Mouse (Mus musculus) C2C12 (cell line): ENCODE results near the gene Csf3. TPM values are rescaled to one million over a fixed set of nuclear protein-coding genes. Genes with fewer than 3 reads are reported as not detected.
A peak's percentile ranks its signal among the peaks of the same experiment; 100 is the strongest.

Experiments
- H3K27me3 ChIP-seq: one replicate; pipeline ENCODE4 v1.6.1; 2011; ENCODE audit not compliant: control insufficient read depth, insufficient read depth, insufficient read length
- H3K36me3 ChIP-seq: one replicate; pipeline ENCODE4 v1.6.1; 2011; ENCODE audit not compliant: control insufficient read depth, insufficient read depth
- H3K4me3 ChIP-seq: one replicate; pipeline ENCODE4 v1.5.1; 2011; ENCODE audit warnings: mild to moderate bottlenecking, control low read depth; ENCODE audit not compliant: poor library complexity, insufficient read depth, severe bottlenecking
- H3K79me2 ChIP-seq: one replicate; pipeline ENCODE4 v1.6.1; 2011; ENCODE audit not compliant: control insufficient read depth, insufficient read depth
- H3K79me3 ChIP-seq: one replicate; pipeline ENCODE4 v1.6.1; 2011; ENCODE audit warnings: low read depth, control low read depth
- H3ac ChIP-seq: one replicate; pipeline ENCODE3; 2011; ENCODE audit warnings: low read depth; ENCODE audit not compliant: control insufficient read depth, insufficient read length
- CEBPB ChIP-seq: IDR thresholded peaks from one replicate; pipeline ENCODE4 v1.6.1; 2011; ENCODE audit warnings: low read depth, mild to moderate bottlenecking, control low read depth, moderate library complexity
- CTCF ChIP-seq: IDR thresholded peaks from one replicate; pipeline ENCODE4 v1.5.1; 2011; ENCODE audit not compliant: control insufficient read depth, insufficient read depth, insufficient read length
- FOSL1 ChIP-seq: IDR thresholded peaks from one replicate; pipeline ENCODE4 v1.8.0; 2011; ENCODE audit warnings: mild to moderate bottlenecking, low read length; ENCODE audit not compliant: poor library complexity, insufficient read depth, severe bottlenecking
- MAX ChIP-seq: IDR thresholded peaks from one replicate; pipeline ENCODE4 v1.6.1; 2011; ENCODE audit warnings: mild to moderate bottlenecking, control low read depth
- MYOD1 ChIP-seq: IDR thresholded peaks from one replicate; pipeline ENCODE4 v1.6.1; 2011; ENCODE audit warnings: low read depth; ENCODE audit not compliant: control insufficient read depth, insufficient read length
- MYOG ChIP-seq: IDR thresholded peaks from one replicate; pipeline ENCODE4 v1.6.1; 2011; ENCODE audit not compliant: control insufficient read depth, insufficient read length; ENCODE audit errors: extremely low read depth
- USF1 ChIP-seq: IDR thresholded peaks from one replicate; pipeline ENCODE4 v1.6.1; 2011; ENCODE audit warnings: low read depth, mild to moderate bottlenecking, control low read depth, moderate library complexity
- polyA plus RNA-seq: library from polyadenylated mRNA; unstranded; fragments of >200 nt; fragmentation: generic; extraction: Trizol; gene quantifications from one replicate; pipeline ENCODE4 v1.2.1, GENCODE M21; 2012; ENCODE audit warnings: missing spikeins

Csf3 gene
- polyA plus RNA-seq, 1 experiment = not detected

DNA sequence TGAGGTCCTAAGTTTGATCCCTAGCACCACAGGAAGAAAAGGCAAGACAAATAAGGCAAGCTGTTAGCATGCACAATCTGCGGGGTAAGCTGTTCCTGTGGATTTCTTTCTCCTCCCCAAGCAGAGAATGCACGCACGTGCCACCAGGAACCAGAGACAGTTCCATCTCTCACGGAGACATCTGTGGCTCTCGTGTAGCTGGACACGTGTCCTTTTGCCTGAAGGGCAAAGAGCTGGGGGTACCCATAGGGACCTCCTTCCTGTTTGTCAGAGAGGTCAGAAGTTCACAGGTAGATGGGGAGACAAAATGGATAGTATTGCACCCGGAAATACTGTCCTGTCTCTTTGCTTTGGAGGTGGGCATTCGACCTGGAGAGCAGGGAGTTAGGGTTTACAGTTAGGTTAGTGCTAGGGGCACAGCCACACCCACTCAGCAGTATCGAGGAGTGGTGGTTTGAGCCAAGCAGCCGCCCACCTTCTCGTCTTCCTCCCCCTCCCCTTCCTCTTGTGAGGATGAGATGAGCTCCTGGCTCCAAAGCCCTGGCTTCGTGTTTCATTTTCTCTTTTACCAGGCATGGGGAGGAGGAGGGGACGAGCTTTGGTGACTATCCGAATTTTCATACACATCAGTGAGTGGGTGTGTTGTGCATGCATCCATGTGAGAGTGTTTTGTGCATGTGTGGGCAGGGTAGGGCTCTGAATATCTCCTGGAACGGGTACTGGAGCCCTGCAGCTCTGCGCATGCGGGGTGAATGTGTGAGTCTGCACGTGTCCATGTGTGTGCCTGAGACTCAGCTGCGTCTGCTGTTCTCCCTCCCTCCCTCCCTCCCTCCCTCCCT lies 46.0 kb downstream of the Csf3 start:
- H3K36me3 ChIP-seq = no peaks in the 10 kb centered on the region
- peaks cover 36% of the 10 kb centered on the region for H3K79me2 ChIP-seq
- H3K79me3 ChIP-seq = peaks cover 4% of the 10 kb centered on the region
- peak overlapping the region; percentile 51 for H3ac ChIP-seq
- no peak for TF ChIP-seq CEBPB
- peak; percentile 67 for TF ChIP-seq MAX
- peak; percentile 67 for TF ChIP-seq USF1
- H3K27me3 ChIP-seq = no peaks in the 10 kb centered on the region
- no peak overlapping the region for H3K4me3 ChIP-seq

GRCm38 (mm10) chr11:98747804-98748505 lies 46.9 kb downstream of the Csf3 start:
- H3K79me2 ChIP-seq = peaks cover 31% of the 10 kb centered on the region
- TF ChIP-seq CEBPB (no peak), MYOD1 (no peak), FOSL1 (no peak), MYOG (no peak), USF1 (no peak), CTCF (no peak), MAX (no peak)
- H3ac ChIP-seq = peak overlapping the region; percentile 29
- H3K27me3 ChIP-seq = no peaks in the 10 kb centered on the region
- peaks cover 4% of the 10 kb centered on the region for H3K79me3 ChIP-seq
- H3K4me3 ChIP-seq = no peak overlapping the region
- no peaks in the 10 kb centered on the region for H3K36me3 ChIP-seq

DNA sequence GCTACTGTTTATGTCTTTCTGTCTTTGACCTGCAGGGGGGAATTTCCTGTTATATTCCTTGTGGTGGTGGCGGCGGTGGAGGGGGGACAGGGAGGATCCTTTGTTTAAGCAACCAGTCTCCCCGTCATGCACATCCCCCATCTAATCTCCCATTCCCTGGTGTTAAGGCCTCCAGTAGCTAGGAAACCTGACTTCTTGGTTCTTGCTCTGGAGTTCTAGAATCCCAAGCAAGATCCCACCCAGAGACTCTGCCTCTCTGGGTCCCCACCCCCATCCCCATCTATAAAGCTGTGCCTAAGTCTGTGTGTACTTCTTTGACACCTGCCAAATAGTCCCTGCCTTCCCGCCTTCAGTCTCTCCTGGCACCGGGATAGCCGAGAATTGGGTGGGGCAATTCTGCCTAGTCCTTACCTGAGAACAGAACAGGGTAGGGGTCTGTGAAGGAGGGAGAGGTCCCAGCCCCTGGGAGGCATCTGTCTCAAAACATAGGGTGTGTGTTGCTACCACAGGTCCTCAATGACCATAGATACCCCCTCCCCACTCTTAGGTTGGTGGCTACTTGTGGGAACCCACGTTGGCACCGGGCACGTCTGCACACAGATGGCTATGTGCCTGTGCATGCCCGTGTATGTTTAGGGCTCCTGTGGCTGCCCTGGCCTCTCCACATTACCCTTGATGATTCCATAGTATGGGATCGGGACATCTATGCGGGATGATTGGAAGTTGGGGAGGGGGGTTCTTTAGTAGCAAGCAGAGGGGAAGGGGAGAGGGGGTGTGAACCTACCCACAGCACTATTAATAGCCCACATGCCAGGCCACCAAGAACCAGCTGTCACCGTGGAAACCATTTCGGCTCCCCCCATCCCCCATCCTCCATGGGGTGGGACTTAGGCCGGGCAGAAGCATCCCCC lies 47.7 kb downstream of the Csf3 start:
- H3K27me3 ChIP-seq = no peaks in the 10 kb centered on the region
- no peak overlapping the region for H3ac ChIP-seq
- peaks cover 4% of the 10 kb centered on the region for H3K79me3 ChIP-seq
- H3K79me2 ChIP-seq = peaks cover 29% of the 10 kb centered on the region
- no peak for TF ChIP-seq USF1
- no peak for TF ChIP-seq MAX
- no peak for TF ChIP-seq FOSL1
- no peak for TF ChIP-seq CTCF
- no peak for TF ChIP-seq CEBPB
- no peak for TF ChIP-seq MYOG
- TF ChIP-seq MYOD1 = no peak
- H3K36me3 ChIP-seq = no peaks in the 10 kb centered on the region
- no peak overlapping the region for H3K4me3 ChIP-seq

GRCm38 (mm10) chr11:98749716-98750115 lies 48.7 kb downstream of the Csf3 start:
- TF ChIP-seq USF1 (no peak), CEBPB (no peak), MAX (no peak), MYOG (no peak), CTCF (no peak), FOSL1 (no peak), MYOD1 (no peak)
- H3K4me3 ChIP-seq = no peak overlapping the region
- H3K36me3 ChIP-seq = no peaks in the 10 kb centered on the region
- H3K79me2 ChIP-seq = peaks cover 27% of the 10 kb centered on the region
- H3K27me3 ChIP-seq = no peaks in the 10 kb centered on the region
- peaks cover 4% of the 10 kb centered on the region for H3K79me3 ChIP-seq
- no peak overlapping the region for H3ac ChIP-seq

DNA sequence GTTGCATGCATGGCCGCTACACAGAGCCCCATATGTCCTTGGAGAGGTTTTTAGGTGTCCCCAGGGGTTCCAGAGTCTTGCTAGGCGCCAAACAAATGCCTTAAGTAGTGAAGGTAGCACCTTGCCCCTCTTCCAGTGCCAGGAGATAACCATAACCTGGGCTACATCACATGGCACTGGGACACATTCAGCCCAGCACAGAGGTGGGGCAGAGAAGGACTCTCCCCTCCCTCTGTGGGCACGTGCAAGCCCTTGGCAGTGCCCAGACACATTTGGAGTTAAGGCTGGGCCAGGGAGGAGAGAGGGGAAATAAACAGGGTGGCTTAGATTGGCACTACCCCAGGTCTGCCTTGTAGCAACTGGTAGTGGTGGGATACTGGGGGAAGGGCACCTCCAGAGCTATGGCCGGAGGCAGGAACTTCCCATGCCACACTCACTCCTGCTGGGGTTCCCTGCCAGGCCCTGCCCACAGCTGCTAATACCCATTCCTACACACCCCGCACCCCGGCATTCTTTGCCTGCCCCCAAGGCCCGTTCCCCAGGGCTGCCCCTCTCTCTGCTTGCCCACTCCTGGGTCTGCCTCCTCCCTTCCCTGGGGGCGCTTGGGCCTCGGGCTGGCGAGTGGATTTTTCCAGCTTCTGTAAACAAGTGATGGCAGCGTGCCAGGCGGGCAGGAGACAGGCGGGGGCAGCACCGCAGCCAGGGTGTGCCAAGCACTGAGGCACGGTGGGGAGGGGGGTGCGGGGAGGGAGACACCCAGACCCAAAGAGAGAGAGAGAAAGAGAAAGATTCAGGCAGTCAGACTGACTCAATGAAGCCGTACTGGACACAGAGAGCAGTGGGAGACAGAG lies 49.5 kb downstream of the Csf3 start:
- H3K79me3 ChIP-seq = peaks cover 4% of the 10 kb centered on the region
- peak overlapping the region; percentile 21 for H3ac ChIP-seq
- no peaks in the 10 kb centered on the region for H3K27me3 ChIP-seq
- no peak for TF ChIP-seq FOSL1
- peak; percentile 41 for TF ChIP-seq USF1
- H3K4me3 ChIP-seq = peak overlapping the region; percentile 3
- H3K36me3 ChIP-seq = no peaks in the 10 kb centered on the region
- H3K79me2 ChIP-seq = peaks cover 24% of the 10 kb centered on the region
